Mouse (Mus musculus): ENCODE measurements around the gene Vmn2r37. TPM values are rescaled to one million over a fixed set of nuclear protein-coding genes. Genes with fewer than 3 reads are reported as not detected.
"Not testable (repeated sequence)": the region's sequence is repeated elsewhere in the genome, so short reads cannot be mapped to it uniquely, and the experiment has no call there.

The Vmn2r37 gene
- polyA plus RNA-seq (2015; fragmentation: Nextera tagmentation; extraction: Ambion mirVana): not detected in 2 replicates

- ATAC-seq; H3K27ac ChIP-seq; H3K4me1 ChIP-seq (replicated peaks); H3K9me3 ChIP-seq; H3K27me3 ChIP-seq; H3K36me3 ChIP-seq; H3K9ac ChIP-seq (replicated peaks); H3K4me2 ChIP-seq (replicated peaks); H3K4me3 ChIP-seq (replicated peaks): not testable (repeated sequence)
- 67% methylated on average over 2 of the region's 2 CpGs for WGBS
Observed at GRCm38 (mm10) chr7:9223553-9223952, at the start of gene Vmn2r37. TSS of gene Vmn2r37 (minus strand) at chr7:9223653.

Other genes with a start within 250 kb of the Vmn2r37 start
- not detected in 2 replicates for gene Vmn2r39, start 192.9 kb downstream of the Vmn2r37 start, polyA plus RNA-seq (2015; fragmentation: Nextera tagmentation; extraction: Ambion mirVana)
- gene Vmn2r38, start 125.8 kb downstream of the Vmn2r37 start, polyA plus RNA-seq (2015; fragmentation: Nextera tagmentation; extraction: Ambion mirVana): not detected in 2 replicates

Data from midbrain, embryonic 13.5 days (tissue).